Mouse (Mus musculus) gastrocnemius, adult 2 months (tissue): ENCODE data around the gene Rep15. TPM values are rescaled to one million over a fixed set of nuclear protein-coding genes. Genes with fewer than 3 reads are reported as not detected.

Experiments used
- DNase-seq: peaks from one replicate; pipeline ENCODE4 v3.0.0; 2022
- H3K27ac ChIP-seq: fragments of 200-600 bp; 2 replicates; pipeline ENCODE4 v1.8.1; 2022; ENCODE audit warnings: mild to moderate bottlenecking
- H3K4me3 ChIP-seq: fragments of 200-600 bp; 2 replicates; pipeline ENCODE4 v1.8.1; 2022; ENCODE audit warnings: mild to moderate bottlenecking, moderate library complexity
- CTCF ChIP-seq: fragments of 200-600 bp; IDR thresholded peaks from 2 replicates; pipeline ENCODE4 v1.8.1; 2022; ENCODE audit warnings: antibody characterized with exemption, mild to moderate bottlenecking, moderate library complexity
- intact Hi-C: fragments of 180-260 bp; cut with DNase I; formaldehyde crosslinking; loops from one replicate; pipeline ENCODE4 v1.15.1; 2025
- total RNA-seq, 2 experiments: library from RNA; stranded (reverse); gene quantifications; 2 replicates each; pipeline ENCODE4 v1.2.3; 2021

Rep15 gene
- total RNA-seq, 2 experiments from 2014 or later, result 0.59 to 0.66 TPM

DNA sequence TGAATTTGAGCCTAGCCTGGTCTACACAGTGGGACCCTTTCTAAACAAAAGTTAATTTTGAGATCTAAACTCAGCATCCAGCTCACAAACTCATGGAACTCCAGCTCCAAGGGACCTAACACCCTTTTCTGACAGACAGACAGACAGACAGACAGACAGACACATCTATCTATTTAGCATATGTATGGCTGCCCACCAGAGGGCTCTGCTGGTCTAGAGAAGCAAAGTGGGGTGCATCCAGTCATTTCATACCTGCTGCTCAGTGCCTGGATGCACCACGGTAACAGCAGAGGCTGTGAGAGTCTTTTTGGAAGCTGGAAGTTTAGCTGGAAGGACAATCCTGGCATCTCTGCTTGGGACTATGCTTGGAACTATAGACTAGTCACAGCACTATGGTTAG, 18.8 kb upstream of the Rep15 start:
- intact Hi-C loops, result no loop called here
- Histone ChIP-seq H3K27ac (no peak overlapping the region), H3K4me3 (no peak overlapping the region)
- DNase-seq, result no peak
- TF ChIP-seq CTCF, result peak; percentile 31; the same call in 1 of the 2 replicates

- DNase-seq, result no peak
- no peak for TF ChIP-seq CTCF
- no peak overlapping the region for H3K4me3 ChIP-seq
- intact Hi-C loops, result loop anchor here (5.0 kb wide), 1 partner anchor 84 kb away; no protein-coding TSS in a partner anchor
- H3K27ac ChIP-seq, result no peak overlapping the region
Observed at GRCm38 (mm10) chr6:147017906-147018305, 14.5 kb upstream of the Rep15 start.

DNA sequence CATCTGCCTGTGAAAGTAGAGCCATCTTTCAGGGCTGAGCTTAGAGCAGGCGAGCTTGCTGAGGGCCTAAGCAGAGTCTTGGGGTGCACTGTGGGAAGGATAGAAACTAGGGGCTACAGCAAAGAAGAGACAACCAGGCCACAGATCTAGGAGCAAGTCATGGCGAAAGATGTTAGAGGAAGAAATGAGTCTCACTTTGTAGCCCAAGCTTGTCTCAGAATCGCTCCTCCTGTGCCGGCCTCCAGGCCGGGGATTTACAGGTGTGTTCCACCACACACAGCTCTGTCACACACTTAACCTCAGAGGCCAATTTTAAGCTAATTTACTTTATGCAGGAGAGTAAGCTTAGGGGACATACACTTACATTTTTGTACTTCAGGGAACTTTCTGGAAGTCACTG, 14.0 kb upstream of the Rep15 start:
- TF ChIP-seq CTCF, result no peak
- no peak overlapping the region for H3K27ac ChIP-seq
- DNase-seq, result no peak
- no peak overlapping the region for H3K4me3 ChIP-seq
- intact Hi-C loops, result loop anchor here (5.0 kb wide), 1 partner anchor 84 kb away; no protein-coding TSS in a partner anchor

GRCm38 (mm10) chr6:147021181-147021580, 11.2 kb upstream of the Rep15 start:
- DNase-seq, result no peak
- no peak for TF ChIP-seq CTCF
- Histone ChIP-seq H3K27ac (no peak overlapping the region), H3K4me3 (no peak overlapping the region)
- intact Hi-C loops, result loop anchor here (10.0 kb wide), 1 partner anchor 794 kb away; no protein-coding TSS in a partner anchor

- no peak overlapping the region for H3K4me3 ChIP-seq
- peak overlapping the region; percentile 38; the same call in 1 of the 2 replicates for H3K27ac ChIP-seq
- intact Hi-C loops, result loop anchor here (10.0 kb wide), 1 partner anchor 792 kb away; no protein-coding TSS in a partner anchor
- no peak for TF ChIP-seq CTCF
- DNase-seq, result peak; percentile 31
Observed at GRCm38 (mm10) chr6:147022375-147023132, 9.8 kb upstream of the Rep15 start.

GRCm38 (mm10) chr6:147023133-147023395, 9.3 kb upstream of the Rep15 start:
- TF ChIP-seq CTCF, result no peak
- Histone ChIP-seq H3K4me3 (no peak overlapping the region), H3K27ac (no peak overlapping the region; the same call in 1 of the 2 replicates)
- DNase-seq, result no peak
- intact Hi-C loops, result loop anchor here (10.0 kb wide), 1 partner anchor 792 kb away; no protein-coding TSS in a partner anchor

DNA sequence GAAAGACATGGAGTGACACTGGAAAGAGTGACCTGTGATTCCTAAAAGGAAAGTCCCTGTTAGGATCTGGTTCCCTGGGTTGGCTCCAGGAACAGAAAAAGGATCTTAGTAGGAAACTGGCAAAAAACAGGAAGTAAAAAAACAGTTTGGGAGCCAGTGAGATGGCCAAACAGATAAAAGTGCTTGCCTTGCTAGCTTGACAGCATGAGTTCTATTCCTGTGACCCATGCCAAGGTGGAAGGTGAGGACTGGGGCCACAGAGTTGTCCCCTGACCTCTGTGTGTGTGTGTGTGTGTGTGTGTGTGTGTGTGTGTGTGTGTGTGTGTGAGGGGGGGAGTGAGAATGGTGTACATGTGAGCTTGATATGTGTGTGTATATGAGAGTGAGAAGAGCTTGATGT, 8.8 kb upstream of the Rep15 start:
- Histone ChIP-seq H3K27ac (no peak overlapping the region; the same call in 1 of the 2 replicates), H3K4me3 (no peak overlapping the region)
- no peak for DNase-seq
- intact Hi-C loops, result loop anchor here (10.0 kb wide), 1 partner anchor 791 kb away; no protein-coding TSS in a partner anchor
- no peak for TF ChIP-seq CTCF

DNA sequence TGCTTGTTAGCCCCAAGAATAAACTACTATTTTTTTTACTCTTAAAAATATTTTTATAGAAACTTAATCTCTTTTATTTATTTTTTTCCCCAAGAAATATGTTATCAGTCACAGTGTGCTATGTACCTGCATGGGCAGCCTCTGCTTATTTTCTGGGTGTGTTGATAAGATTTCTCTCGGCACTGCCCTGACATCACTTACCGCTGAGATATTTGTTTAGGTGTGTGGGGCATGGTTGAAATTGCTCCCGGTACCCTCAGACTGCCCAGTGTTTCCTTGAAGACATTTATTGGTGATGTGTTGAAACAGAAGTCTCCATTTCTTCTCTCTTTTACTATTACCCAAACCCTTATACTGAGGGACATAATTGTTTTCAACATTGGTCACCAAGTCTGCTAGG, 7.6 kb upstream of the Rep15 start:
- Histone ChIP-seq H3K27ac (no peak overlapping the region), H3K4me3 (no peak overlapping the region)
- no peak for TF ChIP-seq CTCF
- intact Hi-C loops, result loop anchor here (10.0 kb wide), 1 partner anchor 790 kb away; no protein-coding TSS in a partner anchor
- DNase-seq, result no peak

- Histone ChIP-seq H3K4me3 (no peak overlapping the region), H3K27ac (no peak overlapping the region)
- no peak for DNase-seq
- intact Hi-C loops, result loop anchor here (10.0 kb wide), 1 partner anchor 786 kb away; no protein-coding TSS in a partner anchor
- no peak for TF ChIP-seq CTCF
Observed at GRCm38 (mm10) chr6:147028396-147028795, 4.0 kb upstream of the Rep15 start.

DNA sequence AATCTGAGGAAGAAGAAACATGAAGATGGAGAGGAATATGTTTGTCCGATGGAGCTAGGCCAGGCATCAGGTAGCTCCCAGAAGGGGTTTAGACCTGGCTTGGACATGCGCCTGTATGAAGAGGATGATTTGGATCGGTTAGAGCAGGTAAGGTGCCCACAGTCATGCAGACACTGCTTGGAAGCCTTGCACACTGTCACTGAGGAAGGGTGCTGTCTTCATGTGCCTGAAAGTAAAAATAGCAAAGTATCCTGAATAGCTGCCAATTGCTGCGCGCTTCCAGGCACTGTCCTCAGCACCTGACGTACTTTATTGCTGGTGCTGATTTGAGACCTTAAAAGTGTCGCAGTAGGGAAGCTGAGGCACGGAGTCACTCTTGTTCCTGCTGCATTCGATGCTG, 2.8 kb upstream of the Rep15 start:
- no peak for TF ChIP-seq CTCF
- intact Hi-C loops, result loop anchor here (10.0 kb wide), 1 partner anchor 785 kb away; no protein-coding TSS in a partner anchor
- H3K27ac ChIP-seq, result no peak overlapping the region
- no peak overlapping the region for H3K4me3 ChIP-seq
- peak; percentile 28 for DNase-seq

DNA sequence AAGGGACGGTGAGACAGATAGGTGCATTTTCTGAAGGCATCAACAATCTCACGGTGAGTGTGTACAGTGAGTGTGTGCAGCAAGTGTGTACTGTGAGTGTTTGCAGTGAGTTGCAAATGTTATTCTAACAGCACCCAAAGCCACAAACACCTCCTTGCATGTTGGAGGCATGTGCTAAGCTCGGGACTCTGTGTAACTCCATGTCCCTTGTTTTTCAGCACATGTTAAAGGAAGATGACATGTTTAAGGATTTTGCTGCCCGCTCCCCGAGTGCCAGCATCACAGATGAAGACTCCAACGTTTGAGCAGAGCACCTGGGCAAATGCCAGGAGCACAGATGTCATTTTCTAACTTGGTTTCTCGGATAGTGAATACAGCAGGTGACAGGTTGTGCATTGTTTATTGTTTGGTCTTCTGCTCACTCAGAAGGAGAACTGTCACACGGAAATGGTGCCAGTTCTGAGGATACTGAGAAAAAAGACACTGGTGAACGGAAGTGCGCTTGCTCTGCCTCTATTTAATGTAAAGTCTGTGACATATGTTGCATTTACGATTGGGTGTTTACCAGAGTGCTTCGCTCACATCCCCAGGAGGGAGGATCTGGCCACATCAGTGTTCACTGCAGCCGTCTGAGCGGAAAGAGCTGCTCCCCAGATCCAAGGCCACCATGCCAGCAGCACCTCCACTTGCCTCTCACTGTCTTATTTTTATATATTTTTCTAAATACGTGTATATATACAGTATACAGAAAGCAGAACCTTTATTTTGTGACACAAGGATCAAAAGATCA, 2.1 kb upstream of the Rep15 start:
- H3K27ac ChIP-seq, result no peak overlapping the region
- TF ChIP-seq CTCF, result no peak
- intact Hi-C loops, result no loop called here

GRCm38 (mm10) chr6:147042291-147043290, 10.2 kb downstream of the Rep15 start, which contains the start of gene Mrps35:
TSS of gene Mrps35 (plus strand) at chr6:147042764.
- intact Hi-C loops, result no loop called here

More for the DNA sequence above, 2.1 kb upstream of the Rep15 start:
- DNase-seq, result no peak
- H3K4me3 ChIP-seq, result no peak overlapping the region

More at GRCm38 (mm10) chr6:147042291-147043290, 10.2 kb downstream of the Rep15 start, which contains the start of gene Mrps35:
- H3K27ac ChIP-seq, result peak within 1 kb of the TSS; percentile 97
- TF ChIP-seq CTCF, result peak; percentile 4; the same call in 1 of the 2 replicates
- DNase-seq, result peak; percentile 94
- peak within 1 kb of the TSS; percentile 80 for H3K4me3 ChIP-seq
